Mouse (Mus musculus) midbrain, embryonic 11.5 days (tissue): ENCODE data around the gene Armc3. TPM values are rescaled to one million over a fixed set of nuclear protein-coding genes. Genes with fewer than 3 reads are reported as not detected.

Experiments
- ATAC-seq: fragments of 200-750 bp; cut with Nextera tagmentation; 2 replicates; pipeline ENCODE4 v1.8.0; 2017; ENCODE audit warnings: moderate TSS enrichment, moderate library complexity; ENCODE audit not compliant: low FRiP score
- DNase-seq: peaks from one replicate; pipeline ENCODE4 v3.0.0; 2015; ENCODE audit warnings: low spot score; ENCODE audit errors: missing footprints
- H3K27ac ChIP-seq: fragments of 300-500 bp; sonication (generic); 2 replicates; pipeline ENCODE4 v1.5.1; 2014; ENCODE audit warnings: low read depth, low read length
- H3K27me3 ChIP-seq: fragments of 300-500 bp; sonication (generic); 2 replicates; pipeline ENCODE4 v1.6.1; 2014; ENCODE audit warnings: mild to moderate bottlenecking, low read length, moderate library complexity, mixed read lengths; ENCODE audit not compliant: control insufficient read depth, insufficient read depth
- H3K36me3 ChIP-seq: fragments of 300-500 bp; sonication (generic); 2 replicates; pipeline ENCODE4 v1.6.1; 2014; ENCODE audit warnings: mild to moderate bottlenecking, low read length, moderate library complexity, mixed read lengths; ENCODE audit not compliant: control insufficient read depth, insufficient read depth
- H3K4me1 ChIP-seq: fragments of 300-500 bp; sonication (generic); 2 replicates; pipeline ENCODE4 v1.6.1; 2014; ENCODE audit warnings: low read length; ENCODE audit not compliant: control insufficient read depth, insufficient read depth
- H3K4me2 ChIP-seq: fragments of 300-500 bp; sonication (generic); 2 replicates; pipeline ENCODE4 v1.6.1; 2014; ENCODE audit warnings: mild to moderate bottlenecking, moderate library complexity
- H3K4me3 ChIP-seq: fragments of 300-500 bp; sonication (generic); 2 replicates; pipeline ENCODE4 v1.5.1; 2014; ENCODE audit warnings: low read depth, low read length
- H3K9ac ChIP-seq: fragments of 300-500 bp; sonication (generic); 2 replicates; pipeline ENCODE4 v1.6.1; 2014; ENCODE audit warnings: low read length
- H3K9me3 ChIP-seq: fragments of 300-500 bp; sonication (generic); 2 replicates; pipeline ENCODE4 v1.6.1; 2016; ENCODE audit warnings: low read length; ENCODE audit not compliant: control insufficient read depth
- WGBS: fragments of 180-500 bp; shearing (Covaris S2); extraction: QIAGEN DNeasy Blood & Tissue Kit; methylation state at CpG from one replicate; pipeline ENCODE4 v1.1.7; 2014; 5-methylcytosine and 5-hydroxymethylcytosine counted together
- polyA plus RNA-seq: library from polyadenylated mRNA; unstranded; fragments of >200 nt; fragmentation: Nextera tagmentation; extraction: Ambion mirVana; gene quantifications from 2 replicates; pipeline ENCODE4 v1.2.1, GENCODE M21; 2014

Gene Armc3
- polyA plus RNA-seq, 1 experiment from 2014 or later: 0.25 TPM

GRCm38 (mm10) chr2:19201682-19202081 lies 2.6 kb downstream of the Armc3 start:
- no peak overlapping the region for H3K9ac ChIP-seq
- WGBS: 86% methylated on average over 2 of the region's 2 CpGs
- DNase-seq: no peak

GRCm38 (mm10) chr2:19234305-19234704 lies 35.2 kb downstream of the Armc3 start:
- Histone ChIP-seq H3K9me3 (no peaks in the 10 kb centered on the region), H3K27ac (no peak overlapping the region), H3K4me1 (no peaks in the 10 kb centered on the region), H3K4me3 (no peak overlapping the region), H3K27me3 (no peaks in the 10 kb centered on the region), H3K36me3 (no peaks in the 10 kb centered on the region), H3K4me2 (no peak overlapping the region), H3K9ac (no peak overlapping the region)
- WGBS: 86% methylated on average over 5 of the region's 5 CpGs
- DNase-seq: no peak
- ATAC-seq: no peak

More at GRCm38 (mm10) chr2:19201682-19202081, 2.6 kb downstream of the Armc3 start:
- no peak for ATAC-seq
- Histone ChIP-seq H3K4me2 (no peak overlapping the region), H3K27me3 (no peaks in the 10 kb centered on the region), H3K27ac (no peak overlapping the region), H3K9me3 (no peaks in the 10 kb centered on the region), H3K4me3 (no peak overlapping the region), H3K4me1 (peaks cover 5% of the 10 kb centered on the region; the same call in 1 of the 2 replicates), H3K36me3 (no peaks in the 10 kb centered on the region)

GRCm38 (mm10) chr2:19235193-19235592 lies 36.1 kb downstream of the Armc3 start:
- no peak overlapping the region for H3K4me3 ChIP-seq
- no peaks in the 10 kb centered on the region for H3K9me3 ChIP-seq
- DNase-seq: no peak
- no peaks in the 10 kb centered on the region for H3K27me3 ChIP-seq
- ATAC-seq: no peak
- no peak overlapping the region for H3K27ac ChIP-seq
- no peak overlapping the region for H3K9ac ChIP-seq
- no peak overlapping the region for H3K4me2 ChIP-seq
- 93% methylated on average over 2 of the region's 2 CpGs for WGBS
- H3K36me3 ChIP-seq: no peaks in the 10 kb centered on the region
- no peaks in the 10 kb centered on the region for H3K4me1 ChIP-seq

GRCm38 (mm10) chr2:19235614-19236013 lies 36.5 kb downstream of the Armc3 start:
- Histone ChIP-seq H3K27ac (no peak overlapping the region), H3K4me1 (no peaks in the 10 kb centered on the region), H3K9ac (no peak overlapping the region), H3K4me2 (no peak overlapping the region), H3K27me3 (no peaks in the 10 kb centered on the region), H3K9me3 (no peaks in the 10 kb centered on the region), H3K4me3 (no peak overlapping the region), H3K36me3 (no peaks in the 10 kb centered on the region)
- ATAC-seq: 0 out of 2 replicates have a peak, but pooled peaks have one; percentile 58
- DNase-seq: no peak
- 70% methylated on average over 4 of the region's 4 CpGs for WGBS

GRCm38 (mm10) chr2:19238771-19239170 lies 39.7 kb downstream of the Armc3 start:
- Histone ChIP-seq H3K9me3 (no peaks in the 10 kb centered on the region), H3K36me3 (no peaks in the 10 kb centered on the region), H3K27ac (no peak overlapping the region), H3K27me3 (no peaks in the 10 kb centered on the region), H3K4me1 (no peaks in the 10 kb centered on the region), H3K9ac (no peak overlapping the region), H3K4me2 (no peak overlapping the region), H3K4me3 (no peak overlapping the region)
- no peak for ATAC-seq
- no peak for DNase-seq
- 68% methylated on average over 2 of the region's 2 CpGs for WGBS

- Histone ChIP-seq H3K9me3 (no peaks in the 10 kb centered on the region; the same call in 1 of the 2 replicates), H3K27ac (no peak overlapping the region), H3K9ac (no peak overlapping the region), H3K4me1 (no peaks in the 10 kb centered on the region), H3K4me2 (no peak overlapping the region), H3K4me3 (no peak overlapping the region), H3K36me3 (no peaks in the 10 kb centered on the region), H3K27me3 (no peaks in the 10 kb centered on the region)
- ATAC-seq (no peak), DNase-seq (no peak)
- 89% methylated on average over 11 of the region's 11 CpGs for WGBS
Observed at GRCm38 (mm10) chr2:19249611-19250010, 50.5 kb downstream of the Armc3 start.

GRCm38 (mm10) chr2:19255037-19255436 lies 55.9 kb downstream of the Armc3 start:
- no peak overlapping the region for H3K4me2 ChIP-seq
- H3K27me3 ChIP-seq: no peaks in the 10 kb centered on the region
- H3K9ac ChIP-seq: no peak overlapping the region
- WGBS: 85% methylated on average over 3 of the region's 3 CpGs
- no peak overlapping the region for H3K4me3 ChIP-seq
- ATAC-seq (no peak), DNase-seq (no peak)
- H3K9me3 ChIP-seq: no peaks in the 10 kb centered on the region
- H3K36me3 ChIP-seq: no peaks in the 10 kb centered on the region
- H3K27ac ChIP-seq: no peak overlapping the region
- H3K4me1 ChIP-seq: no peaks in the 10 kb centered on the region

- Histone ChIP-seq H3K27ac (no peak overlapping the region), H3K9ac (no peak overlapping the region), H3K27me3 (no peaks in the 10 kb centered on the region), H3K4me1 (no peaks in the 10 kb centered on the region), H3K4me3 (no peak overlapping the region), H3K9me3 (no peaks in the 10 kb centered on the region), H3K36me3 (no peaks in the 10 kb centered on the region), H3K4me2 (no peak overlapping the region)
- no peak for DNase-seq
- no peak for ATAC-seq
Observed at GRCm38 (mm10) chr2:19257255-19257654, 58.2 kb downstream of the Armc3 start.

- ATAC-seq (no peak), DNase-seq (no peak)
- WGBS: 84% methylated on average over 6 of the region's 6 CpGs
- no peaks in the 10 kb centered on the region for H3K9me3 ChIP-seq
- no peaks in the 10 kb centered on the region for H3K27me3 ChIP-seq
- H3K4me2 ChIP-seq: no peak overlapping the region
- H3K9ac ChIP-seq: no peak overlapping the region
- H3K27ac ChIP-seq: no peak overlapping the region
- no peaks in the 10 kb centered on the region for H3K4me1 ChIP-seq
- H3K4me3 ChIP-seq: no peak overlapping the region
- H3K36me3 ChIP-seq: no peaks in the 10 kb centered on the region
Observed at GRCm38 (mm10) chr2:19260399-19260798, 61.3 kb downstream of the Armc3 start.

- no peak overlapping the region for H3K27ac ChIP-seq
- no peak overlapping the region for H3K4me3 ChIP-seq
- no peak overlapping the region for H3K4me2 ChIP-seq
- no peaks in the 10 kb centered on the region for H3K27me3 ChIP-seq
- no peak overlapping the region for H3K9ac ChIP-seq
- no peaks in the 10 kb centered on the region for H3K9me3 ChIP-seq
- 59% methylated on average over 5 of the region's 5 CpGs for WGBS
- DNase-seq: no peak
- H3K4me1 ChIP-seq: no peaks in the 10 kb centered on the region
- peak; percentile 40; the same call in 1 of the 2 replicates for ATAC-seq
- no peaks in the 10 kb centered on the region for H3K36me3 ChIP-seq
Observed at GRCm38 (mm10) chr2:19263375-19263774, 64.3 kb downstream of the Armc3 start.
